Mouse (Mus musculus) cerebellum, postnatal 4 days (tissue): ENCODE measurements around the gene Bcl3.
A peak's percentile ranks its signal among the peaks of the same experiment; 100 is the strongest.

ENCODE experiments used
- DNase-seq, 2 experiments: peaks; one replicate each; pipeline ENCODE4 v3.0.0; 2022; ENCODE audit warnings: low spot score in 2 of 2, mixed read lengths in 1 of 2

The Bcl3 gene

GRCm38 (mm10) chr7:19834055-19834454 is 11.5 kb upstream of the Bcl3 start:
- no peak for DNase-seq

DNA sequence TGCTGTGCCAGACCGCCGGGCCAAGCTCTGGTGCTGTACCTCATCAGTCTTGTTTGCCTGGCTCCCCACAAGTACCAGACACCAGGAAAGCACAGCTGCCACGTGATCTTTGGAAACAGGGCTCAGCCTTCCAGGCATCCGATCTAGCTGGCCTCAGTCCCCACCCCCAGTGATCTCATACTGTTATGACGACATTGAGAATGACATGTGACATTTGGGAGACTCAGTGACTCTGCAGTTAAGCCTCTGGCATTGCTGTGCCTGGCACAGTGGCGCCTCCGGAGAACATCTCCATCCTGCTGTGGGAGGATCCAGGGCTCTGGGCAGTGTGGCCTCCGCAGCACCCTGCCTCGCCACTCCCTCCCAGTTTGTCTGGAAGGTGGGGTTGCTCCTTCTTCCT is 9.3 kb upstream of the Bcl3 start:
- DNase-seq = no peak

GRCm38 (mm10) chr7:19830682-19831156 is 8.1 kb upstream of the Bcl3 start:
- DNase-seq = peak in 1 of 2 experiments; percentile 18

DNA sequence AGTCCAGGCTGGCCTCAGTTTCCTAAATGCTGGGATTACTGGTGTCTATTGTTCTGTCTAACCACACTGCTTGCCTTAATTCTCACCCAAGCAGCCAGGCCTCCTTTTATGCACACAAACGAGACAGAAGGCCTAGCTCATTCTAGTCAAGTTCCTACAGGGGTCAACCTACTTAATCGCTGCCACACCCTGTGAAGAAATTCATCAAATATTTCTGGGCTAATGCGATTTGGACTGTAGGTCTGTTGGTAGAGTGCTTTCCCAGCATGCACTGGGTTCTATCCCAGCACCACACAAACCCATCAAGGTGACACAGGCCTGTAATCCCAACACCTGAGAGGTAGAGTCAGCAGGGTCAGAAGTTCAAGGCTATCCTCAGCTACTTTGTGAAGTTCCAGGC is 7.1 kb upstream of the Bcl3 start:
- no peak for DNase-seq

GRCm38 (mm10) chr7:19826756-19827155 is 4.2 kb upstream of the Bcl3 start:
- DNase-seq = no peak

DNA sequence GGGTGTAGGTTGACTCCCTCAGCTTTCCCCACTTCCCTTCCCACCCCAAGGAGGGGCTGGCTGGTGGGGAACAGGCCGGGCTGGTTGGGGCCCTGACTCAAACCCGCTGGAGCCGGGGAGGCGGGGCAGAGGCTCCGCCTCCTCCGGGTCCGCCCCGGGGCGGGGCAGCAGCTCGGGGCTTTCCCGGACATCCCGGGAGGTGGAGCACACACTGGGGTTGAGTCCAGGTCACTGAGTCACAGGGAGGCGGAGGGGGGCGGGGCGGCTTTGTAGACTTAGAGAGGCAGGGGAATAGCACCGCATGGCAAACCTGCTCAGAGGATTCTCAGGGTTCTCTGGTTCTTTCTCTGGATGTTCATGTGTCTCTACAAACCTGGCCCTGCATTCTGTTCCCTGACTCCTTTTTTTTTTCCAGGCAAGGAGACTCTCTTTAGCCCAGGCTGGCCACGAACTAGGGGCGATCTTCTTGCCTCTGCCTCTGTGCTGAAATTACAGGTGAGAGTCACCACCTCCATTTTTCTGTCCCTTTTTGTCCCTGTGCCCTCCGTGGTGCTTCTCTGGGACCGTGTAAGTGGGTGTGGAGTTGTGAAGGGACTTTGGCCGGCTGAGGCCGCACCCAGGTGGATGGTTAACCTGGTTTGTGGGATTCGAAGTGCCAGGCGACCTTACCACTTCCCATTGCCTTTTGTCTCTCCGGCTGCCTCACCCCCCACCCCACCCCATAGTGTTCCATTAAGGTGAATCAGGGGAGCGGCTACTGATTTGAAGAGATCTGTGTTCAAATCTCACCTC is 1.8 kb upstream of the Bcl3 start:
- no peak for DNase-seq

DNA sequence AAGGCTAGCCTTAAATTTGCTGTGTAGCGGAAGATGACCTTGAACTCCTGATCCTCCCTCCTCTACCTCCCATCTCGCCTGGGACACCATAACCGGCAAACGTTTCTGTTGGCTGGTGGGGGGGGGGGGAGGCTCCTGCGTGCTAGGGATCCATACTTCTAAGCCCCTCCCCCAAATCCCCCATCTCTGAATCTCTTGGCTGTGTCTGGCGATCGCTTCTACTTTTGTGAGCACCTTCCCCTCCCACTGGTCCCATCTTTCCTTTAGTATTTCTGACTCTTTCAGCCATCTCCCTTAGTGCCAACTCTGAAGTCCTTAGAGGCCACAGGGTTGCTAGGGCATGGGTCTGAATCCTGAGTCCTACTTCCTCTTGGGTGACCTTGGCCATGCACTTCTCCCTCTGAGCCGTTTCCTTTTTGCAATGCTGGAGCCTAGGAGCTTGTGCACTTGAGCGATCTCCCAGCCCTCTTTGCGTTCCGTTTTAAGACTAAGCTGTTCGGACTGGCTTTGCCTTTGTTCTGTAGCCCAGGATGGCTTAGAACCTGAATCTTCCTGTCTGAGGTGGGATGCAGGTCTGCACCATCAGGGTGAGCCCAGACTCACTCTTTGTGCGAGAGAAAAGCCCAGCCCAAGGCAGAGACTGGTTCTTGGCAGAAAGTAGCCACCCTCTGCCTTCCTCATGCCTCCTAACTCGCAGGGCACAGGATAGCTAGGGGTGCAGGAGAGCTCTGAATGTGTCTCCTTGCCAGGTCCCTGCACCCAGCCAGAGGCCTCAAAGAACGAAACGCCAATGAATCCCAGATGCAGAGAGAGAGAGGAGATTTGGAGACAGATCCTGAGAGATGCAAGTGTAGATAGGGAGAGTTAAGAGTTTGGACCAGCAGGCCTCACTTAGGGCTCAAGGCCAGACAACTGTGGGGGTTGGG is 949 bp upstream of the Bcl3 start:
- no peak for DNase-seq

DNA sequence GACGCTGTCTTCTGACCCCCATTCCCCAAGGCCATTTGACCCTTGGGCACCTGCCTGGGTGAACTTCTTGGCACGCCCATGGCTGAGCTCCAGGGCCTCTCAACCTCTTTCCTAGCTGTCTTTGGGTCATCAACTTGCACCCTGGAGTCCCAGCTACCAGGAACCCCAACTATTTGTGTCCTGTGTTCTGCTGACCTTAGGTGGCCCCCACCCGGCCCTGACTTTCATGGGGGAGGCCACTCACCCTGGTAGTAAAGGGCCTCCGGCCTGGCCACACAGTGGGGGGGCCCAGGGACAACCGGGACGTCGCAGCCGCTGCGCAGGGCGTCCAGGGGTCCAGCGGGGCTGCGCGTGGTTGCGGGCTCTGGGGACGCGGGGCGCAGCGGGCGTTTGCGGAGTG is 377 bp downstream of the Bcl3 start:
- no peak for DNase-seq

DNA sequence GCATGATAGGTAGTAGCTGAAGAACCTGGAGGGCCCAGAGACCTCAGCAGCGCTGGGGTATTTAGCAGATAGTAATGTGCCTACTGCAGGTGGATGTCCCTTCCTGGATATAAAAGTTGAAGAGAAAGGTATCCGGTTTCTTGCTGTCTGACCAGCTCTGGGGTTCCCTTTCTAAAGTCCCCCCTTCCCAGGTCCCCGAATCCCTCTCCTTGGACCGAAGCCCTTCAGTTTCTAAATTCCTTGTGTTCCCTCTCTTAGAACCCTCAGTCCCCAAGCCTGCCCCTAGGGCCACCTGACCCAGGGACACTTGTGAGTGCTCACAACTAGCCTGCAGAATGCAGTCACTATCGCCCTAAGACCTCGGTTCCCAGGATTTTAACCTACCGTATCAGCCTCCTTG is 937 bp downstream of the Bcl3 start:
- DNase-seq = no peak

DNA sequence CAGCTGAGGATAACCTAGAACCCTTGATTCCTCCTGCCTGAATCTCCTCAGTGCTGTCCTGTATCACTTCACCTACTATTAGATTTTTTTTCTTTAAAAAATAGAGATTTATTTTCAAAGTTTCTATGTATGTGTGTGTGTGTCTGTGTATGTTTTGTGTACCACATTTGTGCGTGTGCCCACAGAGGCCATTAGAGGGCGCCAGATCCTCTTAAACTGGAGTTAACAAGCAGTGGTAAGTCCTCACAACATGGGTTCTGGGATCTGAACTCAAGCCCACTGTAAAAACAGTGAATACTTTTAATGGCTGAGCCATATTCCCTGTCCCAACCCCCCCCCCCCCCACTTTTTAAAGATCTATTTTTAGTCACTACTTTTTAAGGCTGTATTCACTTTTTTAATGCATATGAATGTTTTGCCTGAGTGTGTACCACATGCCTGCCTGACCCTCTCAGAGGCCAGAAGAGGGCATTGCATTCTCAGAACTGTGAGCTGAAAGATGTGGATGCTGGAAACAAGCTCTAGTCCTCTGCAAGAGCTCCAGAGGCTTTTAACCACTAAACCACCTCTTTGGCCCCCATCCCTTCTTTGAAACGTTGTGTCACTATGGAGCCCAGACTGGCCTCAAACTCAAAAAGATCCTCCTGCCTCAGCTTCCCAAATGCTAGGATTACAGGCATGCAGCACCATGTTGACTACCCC is 2.1 kb downstream of the Bcl3 start:
- no peak for DNase-seq

- DNase-seq = no peak
Measured at GRCm38 (mm10) chr7:19818875-19819274, 3.7 kb downstream of the Bcl3 start.

DNA sequence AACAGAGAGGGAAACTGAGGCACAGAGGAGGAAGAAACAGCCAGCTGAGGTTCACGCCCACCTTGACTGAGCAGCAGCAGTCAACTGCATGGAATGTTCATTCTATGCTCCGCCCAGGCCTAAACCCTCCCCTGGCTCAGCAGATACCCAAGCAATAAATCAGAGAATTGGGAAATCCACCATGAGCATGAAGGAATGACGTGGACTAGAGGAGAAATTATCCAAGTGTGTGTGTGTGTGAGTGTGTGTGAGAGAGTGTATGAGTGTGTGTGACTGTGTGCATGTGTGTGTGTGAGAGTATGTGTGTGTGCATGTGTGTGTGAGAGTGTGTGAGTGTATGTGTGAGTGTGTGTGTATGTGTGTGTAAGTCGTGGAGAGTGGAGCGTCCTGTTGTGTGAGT is 4.1 kb downstream of the Bcl3 start:
- DNase-seq = no peak

GRCm38 (mm10) chr7:19817382-19818105 is 5.0 kb downstream of the Bcl3 start:
- no peak for DNase-seq

DNA sequence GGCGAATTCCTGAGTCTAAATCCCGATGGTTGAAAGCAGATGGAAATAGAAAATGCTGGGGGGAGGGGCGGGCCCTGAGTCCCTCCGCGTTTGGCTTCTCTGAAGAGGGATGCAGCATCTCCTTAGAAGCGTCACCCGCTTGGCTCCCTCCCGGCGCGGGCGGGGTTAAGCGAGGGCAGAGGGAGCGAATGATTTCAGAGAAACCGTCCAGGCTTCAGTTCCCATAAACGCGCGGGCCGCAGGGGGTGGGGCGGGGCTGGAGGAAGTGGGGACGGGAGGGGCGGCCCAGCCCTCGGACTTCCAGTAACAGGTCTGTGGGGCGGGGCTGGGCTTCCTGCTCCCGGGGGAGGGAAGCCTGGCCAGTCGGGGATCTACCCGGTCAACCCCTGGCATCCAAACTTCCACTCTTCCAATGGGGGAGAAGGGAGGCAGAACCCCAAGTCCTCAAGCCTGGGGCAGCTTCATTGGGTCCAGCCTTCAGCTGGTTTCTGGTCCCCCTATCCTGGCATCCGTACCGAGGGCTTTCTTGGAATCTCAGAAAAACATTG is 6.3 kb downstream of the Bcl3 start:
- DNase-seq = peak in 1 of 2 experiments; percentile 31

GRCm38 (mm10) chr7:19815296-19816223 is 7.0 kb downstream of the Bcl3 start:
- DNase-seq = no peak

GRCm38 (mm10) chr7:19813579-19814122 is 8.9 kb downstream of the Bcl3 start:
- no peak for DNase-seq

DNA sequence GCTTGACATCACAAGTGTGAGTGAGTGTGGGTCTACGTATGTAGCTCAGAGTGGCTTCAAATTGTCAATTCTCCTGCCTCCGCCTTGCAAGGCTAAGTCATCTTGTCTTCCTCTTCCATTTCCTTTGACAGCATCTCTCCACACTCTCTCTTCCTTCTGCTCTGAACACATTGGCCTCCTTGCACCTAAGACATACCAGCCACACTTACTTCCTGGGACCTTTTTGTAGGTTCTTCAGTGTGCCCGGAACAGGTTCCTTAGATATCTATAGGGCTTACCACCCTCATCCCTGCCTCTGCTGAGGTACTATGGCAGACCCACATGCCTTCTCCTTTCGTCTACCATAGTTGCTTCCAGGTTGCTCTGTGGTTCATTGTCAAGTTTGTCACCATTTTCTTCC is 9.4 kb downstream of the Bcl3 start:
- DNase-seq = no peak

DNA sequence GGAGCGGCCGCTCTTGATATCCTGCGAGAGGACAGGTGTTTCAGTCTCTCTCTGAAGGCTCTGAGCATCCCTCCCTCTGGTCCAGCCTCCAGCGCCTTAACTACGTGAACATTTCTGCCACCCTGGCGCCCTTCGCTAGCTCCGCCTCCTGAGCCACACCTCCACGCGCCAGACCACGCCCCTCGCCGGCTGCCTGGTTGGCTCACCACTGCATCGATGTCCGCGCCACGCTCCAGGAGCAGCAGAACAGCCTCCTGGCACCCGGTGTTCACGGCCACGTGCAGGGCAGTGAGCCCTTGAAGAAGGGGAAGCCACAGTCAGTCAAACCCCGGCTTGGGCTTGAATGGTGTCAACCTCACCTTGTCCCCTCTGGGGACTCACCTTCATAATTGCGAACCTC is 11.5 kb downstream of the Bcl3 start:
- DNase-seq = peak in 1 of 2 experiments; percentile 43

DNA sequence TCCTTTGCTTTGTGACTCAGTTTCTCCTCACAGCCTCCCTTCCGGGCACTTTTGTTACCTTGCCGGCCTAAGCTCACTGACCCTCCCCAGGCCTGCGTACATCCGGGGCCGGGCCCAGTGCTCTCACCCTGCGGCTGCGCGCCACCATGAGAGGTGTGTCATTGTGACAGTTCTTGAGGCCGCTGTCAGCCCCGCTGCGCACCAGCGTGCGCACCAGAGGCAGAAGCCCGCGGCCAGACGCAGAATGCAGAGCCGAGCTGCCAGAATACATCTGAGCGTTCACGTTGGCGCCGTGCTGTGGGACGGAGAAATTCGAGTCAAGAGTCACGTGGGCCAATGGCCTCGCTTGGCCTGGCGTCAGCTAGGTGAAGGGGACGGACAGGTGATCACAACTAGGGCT is 13.2 kb downstream of the Bcl3 start:
- DNase-seq = peak in 1 of 2 experiments; percentile 13
